Mouse (Mus musculus) forebrain, postnatal 0 days (tissue): ENCODE data around the gene Csf1. TPM values are rescaled to one million over a fixed set of nuclear protein-coding genes. Genes with fewer than 3 reads are reported as not detected.

Source experiments
- ATAC-seq: fragments of 200-750 bp; cut with Nextera tagmentation; 2 replicates; pipeline ENCODE4 v1.8.0; 2017; ENCODE audit warnings: mild to moderate bottlenecking, moderate library complexity
- DNase-seq: peaks from one replicate; pipeline ENCODE4 v3.0.0-alpha.2; 2015
- H3K27ac ChIP-seq: fragments of 300-500 bp; sonication (generic); 2 replicates; pipeline ENCODE4 v1.5.1; 2014; ENCODE audit warnings: low read depth, mild to moderate bottlenecking, antibody characterized with exemption, low read length, moderate library complexity, mixed read lengths
- H3K27me3 ChIP-seq: fragments of 300-500 bp; sonication (generic); 2 replicates; pipeline ENCODE4 v1.6.1; 2014; ENCODE audit warnings: mild to moderate bottlenecking, low read length, mixed read lengths; ENCODE audit not compliant: insufficient read depth
- H3K36me3 ChIP-seq: fragments of 300-500 bp; sonication (generic); 2 replicates; pipeline ENCODE4 v1.6.1; 2014; ENCODE audit warnings: mild to moderate bottlenecking, moderate library complexity; ENCODE audit not compliant: insufficient read depth
- H3K4me1 ChIP-seq: fragments of 300-500 bp; sonication (generic); 2 replicates; pipeline ENCODE4 v1.6.1; 2014; ENCODE audit warnings: antibody characterized with exemption; ENCODE audit not compliant: insufficient read depth
- H3K4me2 ChIP-seq: fragments of 300-500 bp; sonication (generic); 2 replicates; pipeline ENCODE4 v1.6.1; 2014; ENCODE audit warnings: low read depth, mild to moderate bottlenecking, moderate library complexity
- H3K4me3 ChIP-seq: fragments of 300-500 bp; sonication (generic); 2 replicates; pipeline ENCODE4 v1.5.1; 2014; ENCODE audit warnings: low read depth, low read length, mixed read lengths
- H3K9ac ChIP-seq: fragments of 300-500 bp; sonication (generic); 2 replicates; pipeline ENCODE4 v1.6.1; 2014; ENCODE audit warnings: mild to moderate bottlenecking
- H3K9me3 ChIP-seq: fragments of 300-500 bp; sonication (generic); 2 replicates; pipeline ENCODE4 v1.6.1; 2016; ENCODE audit warnings: low read length
- CTCF ChIP-seq: sonication (generic); IDR thresholded peaks from 2 replicates; pipeline ENCODE4 v1.5.1; 2016; ENCODE audit warnings: antibody characterized with exemption, control low read depth, low read depth
- WGBS: fragments of 180-500 bp; shearing (Covaris S2); extraction: QIAGEN DNeasy Blood & Tissue Kit; methylation state at CpG from one replicate; pipeline ENCODE4 v1.1.7; 2014; 5-methylcytosine and 5-hydroxymethylcytosine counted together
- polyA plus RNA-seq: library from polyadenylated mRNA; unstranded; fragments of >200 nt; fragmentation: Nextera tagmentation; extraction: Ambion mirVana; gene quantifications from 2 replicates; pipeline ENCODE4 v1.2.1, GENCODE M21; 2015
- total RNA-seq: library from RNA; depleted of rRNA; stranded (reverse); fragments of >200 nt; gene quantifications from 2 replicates; pipeline ENCODE4 v1.2.3, GENCODE M21; 2014; rRNA removed

The Csf1 gene
- total and polyA plus RNA-seq, 2 experiments from 2014 or later, result 8.6 to 11.7 TPM

DNA sequence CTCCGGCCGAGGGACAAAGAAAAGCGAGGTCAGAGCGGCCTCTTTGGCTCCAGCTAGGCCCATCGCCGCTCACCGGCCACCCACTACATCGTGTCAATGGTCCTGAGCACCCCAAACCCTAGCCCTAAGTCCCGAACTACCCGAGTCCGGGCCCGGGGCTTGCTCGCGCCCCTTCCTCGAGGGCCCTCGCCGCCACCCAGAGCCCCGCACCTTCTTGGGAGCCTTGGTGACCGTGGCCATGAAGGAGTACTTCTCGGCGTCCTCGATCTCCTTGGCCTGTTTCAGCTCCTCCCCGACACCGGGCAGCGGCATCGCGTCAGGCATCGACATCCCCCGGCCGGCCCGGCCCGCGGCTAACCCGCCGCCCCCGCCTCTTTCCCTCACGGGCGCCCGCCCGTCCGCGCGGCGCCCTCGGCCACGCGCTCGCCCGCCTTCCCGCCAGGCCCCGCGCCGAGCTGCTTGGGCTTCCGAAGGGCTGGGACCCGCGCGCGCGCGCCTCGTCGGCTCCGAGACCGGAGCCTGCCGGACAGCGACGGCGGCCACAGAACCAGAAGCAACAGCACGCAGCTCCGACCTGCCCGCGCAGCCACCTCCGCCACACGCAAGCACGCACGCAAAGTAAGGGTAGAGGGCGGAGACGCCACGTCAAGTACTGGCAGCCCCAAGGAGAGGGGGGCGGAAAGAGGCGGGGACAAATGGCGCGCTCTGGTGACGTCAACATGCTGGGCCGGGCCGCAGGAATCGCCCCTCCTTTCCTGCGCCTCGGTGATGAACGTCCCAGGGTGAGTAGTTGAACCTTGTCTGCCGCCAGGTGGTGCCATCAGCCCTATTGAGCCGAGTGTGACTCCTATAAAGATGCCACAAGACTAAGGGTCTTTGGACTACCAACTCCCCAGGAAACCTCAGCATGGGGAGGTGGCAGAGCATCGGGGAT, 64.1 kb downstream of the Csf1 start, which contains the start of gene Ahcyl1:
Ahcyl1 (minus strand) TSS at position 613 of the 934 bp plus-strand sequence.
- Histone ChIP-seq H3K4me3 (peak within 1 kb of the TSS; percentile 92), H3K9ac (peak within 1 kb of the TSS; percentile 98), H3K4me2 (peak within 1 kb of the TSS; percentile 76), H3K36me3 (no peaks in the 10 kb centered on the region), H3K27me3 (no peaks in the 10 kb centered on the region), H3K27ac (peak within 1 kb of the TSS; percentile 96), H3K4me1 (peaks cover 31% of the 10 kb centered on the region), H3K9me3 (no peaks in the 10 kb centered on the region)
- ATAC-seq (peak; percentile 97), DNase-seq (peak; percentile 99)
- peak; percentile 99 for TF ChIP-seq CTCF
- 2% methylated on average over 92 of the region's 93 CpGs for WGBS

DNA sequence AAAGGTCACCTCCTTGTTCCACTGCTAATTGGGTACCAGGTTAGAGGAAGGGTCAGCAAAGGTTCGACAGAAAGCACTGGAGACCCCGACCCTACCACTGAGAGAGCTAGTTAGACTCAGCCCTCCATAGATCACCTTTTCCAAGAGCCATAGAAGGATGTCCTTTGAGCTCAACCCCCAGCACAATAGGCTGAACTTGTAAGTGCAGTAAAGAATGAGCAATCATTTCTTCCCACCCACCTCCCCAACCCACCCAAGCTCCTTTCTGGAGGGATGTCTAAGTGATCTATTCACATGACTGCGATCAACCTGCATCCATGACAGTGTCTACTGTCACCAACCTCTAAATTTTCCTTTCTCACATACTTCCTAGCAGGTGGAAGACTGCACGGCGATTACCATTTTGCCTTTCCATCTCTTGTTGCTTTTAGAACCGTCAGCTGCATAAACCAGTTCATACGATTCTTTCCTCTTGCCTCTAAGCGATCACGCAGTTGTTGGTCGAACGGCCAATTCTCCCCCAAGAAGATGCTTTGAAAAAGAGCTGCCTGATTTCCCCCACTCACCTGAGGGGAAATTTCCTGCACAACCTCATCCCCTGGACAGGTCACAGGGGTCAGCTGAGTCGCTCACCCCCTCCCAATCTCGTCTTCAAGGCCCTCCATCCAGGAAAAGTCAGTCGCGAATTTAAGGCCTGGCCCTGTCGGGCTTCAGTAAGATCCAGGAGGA, 64.9 kb downstream of the Csf1 start:
- Histone ChIP-seq H3K36me3 (no peaks in the 10 kb centered on the region), H3K27ac (peak overlapping the region; percentile 96), H3K4me2 (peak overlapping the region; percentile 76), H3K27me3 (no peaks in the 10 kb centered on the region), H3K9me3 (no peaks in the 10 kb centered on the region), H3K4me1 (peaks cover 39% of the 10 kb centered on the region), H3K4me3 (peak overlapping the region; percentile 92), H3K9ac (peak overlapping the region; percentile 98)
- WGBS, result 3% methylated on average over 16 of the region's 16 CpGs
- no peak for TF ChIP-seq CTCF
- DNase-seq (no peak), ATAC-seq (no peak)

DNA sequence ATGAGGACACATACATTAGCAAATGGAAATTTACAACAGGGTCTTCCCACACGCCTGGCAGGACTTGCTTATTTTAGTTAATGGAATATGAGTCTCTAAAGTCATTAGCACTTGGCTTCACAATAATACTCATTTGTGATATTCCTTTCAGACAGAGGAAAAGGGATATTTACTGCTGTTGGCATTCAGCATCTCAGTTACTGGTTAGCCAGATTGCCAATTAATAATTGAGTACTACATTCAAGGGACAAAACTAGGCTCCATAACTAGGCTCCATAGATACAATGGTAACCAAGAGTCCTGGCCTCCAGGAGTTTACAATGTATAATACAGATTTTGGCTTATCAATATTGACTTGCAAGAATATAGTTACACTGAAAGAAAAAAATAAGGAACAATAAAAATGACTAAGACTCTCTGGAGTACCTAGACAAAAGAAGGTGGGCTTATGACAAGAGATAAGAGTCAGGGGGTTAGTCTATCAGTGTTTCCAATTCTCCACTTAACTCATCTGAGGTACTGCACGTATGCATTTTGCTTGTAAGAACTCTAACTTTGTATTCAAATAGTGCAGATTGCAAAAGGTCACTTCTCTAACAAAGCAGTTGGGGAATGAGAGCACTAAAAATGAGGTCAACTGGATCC, 65.9 kb downstream of the Csf1 start:
- no peak for TF ChIP-seq CTCF
- Histone ChIP-seq H3K36me3 (no peaks in the 10 kb centered on the region), H3K4me3 (peak overlapping the region; percentile 92), H3K9me3 (no peaks in the 10 kb centered on the region), H3K4me2 (peak overlapping the region; percentile 76), H3K9ac (0 out of 2 replicates have a peak overlapping the region, but pooled peaks have one; percentile 98), H3K4me1 (peaks cover 40% of the 10 kb centered on the region), H3K27ac (no peak overlapping the region), H3K27me3 (no peaks in the 10 kb centered on the region)
- no peak for ATAC-seq
- WGBS, result 50% methylated on average over 2 of the region's 2 CpGs
- no peak for DNase-seq

Other genes starting within 250 kb of the Csf1 start
- 61.2 and 68.9 TPM in 2 replicates for gene Slc6a17, start 242.5 kb downstream of the Csf1 start, total RNA-seq
- gene Slc6a17, start 242.5 kb downstream of the Csf1 start, polyA plus RNA-seq, result 20.3 and 22.7 TPM in 2 replicates
- gene Ubl4b, start 205.4 kb downstream of the Csf1 start, total RNA-seq, result 0.23 TPM in 1 of 2 replicates, not detected in the other
- gene Ubl4b, start 205.4 kb downstream of the Csf1 start, polyA plus RNA-seq, result not detected in 2 replicates
- gene Alx3, start 165.4 kb downstream of the Csf1 start, total RNA-seq, result 2.2 and 3.3 TPM in 2 replicates
- gene Alx3, start 165.4 kb downstream of the Csf1 start, polyA plus RNA-seq, result 3.7 and 5.2 TPM in 2 replicates
- not detected in 2 replicates for gene Gm10961, start 129.1 kb downstream of the Csf1 start, total RNA-seq
- gene Gm10961, start 129.1 kb downstream of the Csf1 start, polyA plus RNA-seq, result not detected in 2 replicates
- gene Strip1, start 128.8 kb downstream of the Csf1 start, total RNA-seq, result 115 and 135 TPM in 2 replicates
- gene Strip1, start 128.8 kb downstream of the Csf1 start, polyA plus RNA-seq, result 92.6 and 108 TPM in 2 replicates
- 54.2 and 54.6 TPM in 2 replicates for gene Ahcyl1, start 63.9 kb downstream of the Csf1 start, total RNA-seq
- gene Ahcyl1, start 63.9 kb downstream of the Csf1 start, polyA plus RNA-seq, result 79.2 and 100 TPM in 2 replicates
- gene Eps8l3, start 116.8 kb upstream of the Csf1 start, total RNA-seq, result not detected in 2 replicates
- gene Eps8l3, start 116.8 kb upstream of the Csf1 start, polyA plus RNA-seq, result not detected in 2 replicates
- 141 and 164 TPM in 2 replicates for gene Gstm5, start 135.4 kb upstream of the Csf1 start, total RNA-seq
- 250 and 273 TPM in 2 replicates for gene Gstm5, start 135.4 kb upstream of the Csf1 start, polyA plus RNA-seq
- 32.2 and 38.9 TPM in 2 replicates for gene Gstm7, start 171.3 kb upstream of the Csf1 start, total RNA-seq
- gene Gstm7, start 171.3 kb upstream of the Csf1 start, polyA plus RNA-seq, result 42.4 and 44.8 TPM in 2 replicates
- 12.5 and 20.7 TPM in 2 replicates for gene Gstm6, start 183.3 kb upstream of the Csf1 start, total RNA-seq
- gene Gstm6, start 183.3 kb upstream of the Csf1 start, polyA plus RNA-seq, result 12.5 and 20.0 TPM in 2 replicates
- not detected in 2 replicates for gene Gstm3, start 208.8 kb upstream of the Csf1 start, total RNA-seq
- gene Gstm3, start 208.8 kb upstream of the Csf1 start, polyA plus RNA-seq, result not detected in 2 replicates
- gene Gstm2, start 226.0 kb upstream of the Csf1 start, total RNA-seq, result 6.5 TPM in 2 replicates
- 11.9 and 12.0 TPM in 2 replicates for gene Gstm2, start 226.0 kb upstream of the Csf1 start, polyA plus RNA-seq